Mouse (Mus musculus) cerebellum, adult 2 months (tissue): ENCODE measurements around the gene Camk1. TPM values are rescaled to one million over a fixed set of nuclear protein-coding genes. Genes with fewer than 3 reads are reported as not detected.
"Not testable (repeated sequence)": the region's sequence is repeated elsewhere in the genome, so short reads cannot be mapped to it uniquely, and the experiment has no call there.

Experiments used
- DNase-seq, 2 experiments: peaks; one replicate each; pipeline ENCODE4 v3.0.0; 2021
- H3K27ac ChIP-seq: fragments of 200-500 bp; 2 replicates; pipeline ENCODE4 v1.5.1; 2012; ENCODE audit warnings: low read length, control low read depth, inconsistent platforms; ENCODE audit not compliant: insufficient read depth
- H3K27me3 ChIP-seq: fragments of 200-500 bp; 2 replicates; pipeline ENCODE4 v1.6.1; 2012; ENCODE audit warnings: inconsistent platforms, mild to moderate bottlenecking, low read length, moderate library complexity; ENCODE audit not compliant: control insufficient read depth, insufficient read depth
- H3K4me1 ChIP-seq: fragments of 200-500 bp; 2 replicates; pipeline ENCODE4 v1.6.1; 2011; ENCODE audit warnings: low read length; ENCODE audit not compliant: control insufficient read depth, insufficient read depth
- H3K4me3 ChIP-seq: fragments of 200-500 bp; replicated peaks from 2 replicates; pipeline ENCODE3; 2011; ENCODE audit warnings: mild to moderate bottlenecking, low read depth, low read length, control low read depth; ENCODE audit not compliant: insufficient read depth
- CTCF ChIP-seq: fragments of 200-500 bp; IDR thresholded peaks from 2 replicates; pipeline ENCODE4 v1.5.1; 2011; ENCODE audit warnings: low read depth, mild to moderate bottlenecking, control low read depth, low read length, moderate library complexity, borderline replicate concordance; ENCODE audit not compliant: insufficient read depth
- POLR2A ChIP-seq: fragments of 200-500 bp; IDR thresholded peaks from 2 replicates; pipeline ENCODE4 v1.6.1; 2011; ENCODE audit warnings: low read length, control low read depth, borderline replicate concordance; ENCODE audit not compliant: insufficient read depth
- WGBS: fragments of 180-500 bp; shearing (Covaris S2); methylation state at CpG from one replicate; pipeline ENCODE4 v1.1.7; 2018; 5-methylcytosine and 5-hydroxymethylcytosine counted together
- polyA plus RNA-seq: library from polyadenylated mRNA; depleted of rRNA; stranded (reverse); fragments of >200 nt; gene quantifications from 2 replicates; pipeline ENCODE4 v1.2.3, GENCODE M21; 2012

Camk1 gene
- polyA plus RNA-seq, 1 experiment, result 93.0 TPM

DNA sequence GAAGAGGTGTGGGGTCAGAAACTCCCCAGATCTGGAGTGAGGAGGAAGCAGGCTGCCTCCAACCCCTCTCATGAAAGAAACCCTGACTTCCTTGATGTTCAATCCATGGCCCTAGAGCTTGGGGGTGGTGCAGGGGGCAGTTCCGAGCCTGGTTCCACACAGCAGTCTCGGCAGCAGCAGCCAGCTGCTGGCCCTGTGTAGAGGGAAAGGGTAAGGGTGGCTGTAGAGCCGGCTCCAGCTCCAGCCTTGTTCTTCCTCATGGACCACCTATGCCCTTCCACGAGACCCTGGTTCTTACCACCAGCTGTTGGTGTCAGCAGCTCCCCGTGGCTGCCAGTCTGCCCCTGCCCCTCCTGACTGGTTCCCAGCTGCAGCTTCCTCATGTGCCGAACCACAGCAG, 9.6 kb downstream of the Camk1 start:
- no peak overlapping the region for H3K4me3 ChIP-seq
- no peak for DNase-seq
- 66% methylated on average over 6 of the region's 6 CpGs for WGBS

DNA sequence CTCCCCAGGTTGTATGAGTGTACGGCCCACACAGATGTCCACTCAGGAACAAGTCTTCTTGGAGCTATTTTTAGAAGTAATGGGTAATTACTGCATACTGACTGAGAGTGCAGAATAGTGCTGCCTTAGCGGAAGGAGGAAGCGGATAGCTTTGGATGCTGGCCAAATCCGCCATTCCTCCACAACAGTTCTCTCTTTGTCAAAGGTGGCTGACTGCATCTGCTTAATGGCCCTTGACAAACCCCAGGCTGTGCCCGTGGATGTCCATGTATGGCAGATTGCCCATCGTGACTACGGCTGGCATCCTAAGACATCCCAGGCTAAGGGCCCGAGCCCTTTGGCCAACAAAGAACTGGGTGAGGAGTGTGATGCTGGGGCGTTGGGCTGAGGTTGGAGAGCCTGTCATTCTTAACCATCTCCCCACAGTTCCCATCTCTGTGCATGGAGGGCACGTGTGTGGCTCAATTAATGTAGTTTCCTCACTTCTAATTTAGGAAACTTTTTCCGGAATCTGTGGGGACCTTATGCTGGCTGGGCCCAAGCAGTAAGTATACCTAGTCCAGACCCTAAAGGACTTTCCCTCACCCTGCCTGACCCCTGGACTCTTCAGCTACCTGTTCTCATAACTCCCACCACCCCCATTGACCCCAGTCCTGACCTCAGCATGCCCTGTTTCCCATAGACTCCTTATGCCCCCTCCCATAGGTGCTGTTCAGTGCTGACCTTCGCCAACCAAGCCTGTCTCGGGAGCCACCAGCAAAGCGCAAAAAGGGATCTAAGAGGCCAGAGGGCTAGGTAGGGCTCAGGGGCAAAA, 10.4 kb downstream of the Camk1 start:
- WGBS, result 34% methylated on average over 14 of the region's 14 CpGs

More for the DNA sequence above, 9.6 kb downstream of the Camk1 start:
- no peak overlapping the region for H3K27ac ChIP-seq
- H3K27me3 ChIP-seq, result no peaks in the 10 kb centered on the region
- TF ChIP-seq POLR2A, result no peak
- TF ChIP-seq CTCF, result no peak
- no peaks in the 10 kb centered on the region for H3K4me1 ChIP-seq

DNA sequence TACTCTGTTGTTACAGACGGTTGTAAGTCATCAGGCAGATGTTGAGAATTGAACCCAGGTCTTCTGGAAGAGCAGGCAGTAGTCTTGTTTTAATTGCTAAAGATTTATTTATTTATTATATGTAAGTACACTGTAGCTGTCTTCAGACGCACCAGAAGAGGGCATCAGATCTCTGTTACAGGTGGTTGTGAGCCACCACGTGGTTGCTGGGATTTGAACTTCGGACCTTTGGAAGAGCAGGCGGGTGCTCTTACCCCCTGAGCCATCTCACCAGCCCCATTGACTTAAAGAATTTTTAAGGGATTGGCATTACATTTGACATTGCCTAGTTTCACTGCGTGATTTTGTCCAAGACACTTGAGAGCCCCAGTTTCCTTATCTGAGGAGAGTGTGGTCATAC, 11.1 kb downstream of the Camk1 start:
- not testable (repeated sequence) for H3K4me1 ChIP-seq, H3K4me3 ChIP-seq, H3K27me3 ChIP-seq, DNase-seq, H3K27ac ChIP-seq
- 64% methylated on average over 6 of the region's 6 CpGs for WGBS

More for the DNA sequence above, 10.4 kb downstream of the Camk1 start:
- DNase-seq, result peak in 1 of 2 experiments; percentile 42
- Histone ChIP-seq H3K4me3 (no peak overlapping the region), H3K27ac (no peak overlapping the region; the same call in 1 of the 2 replicates), H3K4me1 (no peaks in the 10 kb centered on the region), H3K27me3 (no peaks in the 10 kb centered on the region)
- no peak for TF ChIP-seq CTCF
- no peak for TF ChIP-seq POLR2A

DNA sequence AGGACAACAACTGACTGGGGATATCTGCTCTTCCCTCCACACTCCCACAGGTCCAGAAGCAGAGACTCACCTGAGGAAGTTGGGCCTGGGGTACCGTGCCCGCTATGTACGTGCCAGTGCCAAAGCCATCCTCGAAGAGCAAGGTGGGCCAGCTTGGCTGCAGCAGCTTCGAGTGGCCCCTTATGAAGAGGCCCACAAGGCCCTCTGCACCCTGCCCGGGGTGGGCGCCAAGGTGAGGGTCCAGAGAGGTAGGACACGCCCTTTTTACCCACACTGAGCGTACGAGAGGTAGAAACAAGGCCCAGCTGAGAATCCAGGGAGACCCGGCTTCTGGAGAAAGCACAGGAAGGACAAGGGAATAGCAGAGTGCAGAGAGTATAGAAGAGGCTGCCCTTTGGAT, 12.1 kb downstream of the Camk1 start:
- H3K27ac ChIP-seq, result no peak overlapping the region
- no peak for DNase-seq
- H3K27me3 ChIP-seq, result no peaks in the 10 kb centered on the region
- no peak overlapping the region for H3K4me3 ChIP-seq
- 91% methylated on average over 11 of the region's 11 CpGs for WGBS
- peaks cover 3% of the 10 kb centered on the region; the same call in 1 of the 2 replicates for H3K4me1 ChIP-seq
- TF ChIP-seq POLR2A (no peak), CTCF (no peak)

DNA sequence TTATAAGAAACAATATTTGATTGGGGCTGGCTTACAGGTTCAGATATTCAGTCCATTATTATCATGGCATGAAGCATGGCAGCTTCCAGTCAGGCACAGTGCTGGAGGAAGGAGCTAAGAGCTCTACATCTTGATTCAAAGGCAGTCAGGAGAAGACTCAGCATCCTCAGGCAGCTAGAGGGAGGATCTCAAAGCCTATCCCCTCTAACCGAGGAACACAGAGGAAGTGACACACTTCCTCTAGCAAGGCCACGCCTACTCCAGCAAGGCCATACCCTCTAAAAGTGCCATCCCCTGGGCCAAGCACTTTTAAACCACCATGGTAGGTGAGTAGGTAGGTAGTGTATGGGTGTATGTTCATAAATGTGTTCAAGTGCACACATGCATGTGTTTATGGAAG, 13.2 kb downstream of the Camk1 start:
- 67% methylated on average over 2 of the region's 2 CpGs for WGBS
- H3K27ac ChIP-seq, result no peak overlapping the region
- H3K4me3 ChIP-seq, result no peak overlapping the region
- TF ChIP-seq POLR2A, result no peak
- no peak for TF ChIP-seq CTCF
- no peak for DNase-seq
- peaks cover 5% of the 10 kb centered on the region; the same call in 1 of the 2 replicates for H3K4me1 ChIP-seq
- H3K27me3 ChIP-seq, result no peaks in the 10 kb centered on the region

DNA sequence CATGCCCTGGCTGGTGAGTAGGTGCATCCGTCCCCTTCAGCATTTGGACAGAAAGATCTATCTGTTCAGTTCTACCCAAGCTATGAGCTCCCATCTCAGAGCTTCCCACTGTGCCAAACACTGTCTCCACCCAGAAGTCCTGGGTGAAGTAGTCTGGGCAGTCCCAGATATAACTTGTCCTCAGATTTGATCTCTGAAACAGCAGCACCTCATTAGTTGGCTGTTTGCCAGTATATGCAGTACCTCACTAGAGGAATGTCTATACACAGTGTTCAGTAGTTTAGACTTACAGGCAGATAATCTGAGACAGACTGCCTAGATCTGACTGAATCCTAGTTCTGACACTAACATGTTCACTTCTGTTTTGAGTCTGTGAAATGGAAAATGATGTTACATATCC, 14.4 kb downstream of the Camk1 start:
- Histone ChIP-seq H3K27ac (no peak overlapping the region), H3K4me1 (peaks cover 6% of the 10 kb centered on the region; the same call in 1 of the 2 replicates), H3K27me3 (no peaks in the 10 kb centered on the region), H3K4me3 (no peak overlapping the region)
- TF ChIP-seq POLR2A (no peak), CTCF (no peak)
- WGBS, result 92% methylated on average over 1 of the region's 1 CpGs
- DNase-seq, result no peak

DNA sequence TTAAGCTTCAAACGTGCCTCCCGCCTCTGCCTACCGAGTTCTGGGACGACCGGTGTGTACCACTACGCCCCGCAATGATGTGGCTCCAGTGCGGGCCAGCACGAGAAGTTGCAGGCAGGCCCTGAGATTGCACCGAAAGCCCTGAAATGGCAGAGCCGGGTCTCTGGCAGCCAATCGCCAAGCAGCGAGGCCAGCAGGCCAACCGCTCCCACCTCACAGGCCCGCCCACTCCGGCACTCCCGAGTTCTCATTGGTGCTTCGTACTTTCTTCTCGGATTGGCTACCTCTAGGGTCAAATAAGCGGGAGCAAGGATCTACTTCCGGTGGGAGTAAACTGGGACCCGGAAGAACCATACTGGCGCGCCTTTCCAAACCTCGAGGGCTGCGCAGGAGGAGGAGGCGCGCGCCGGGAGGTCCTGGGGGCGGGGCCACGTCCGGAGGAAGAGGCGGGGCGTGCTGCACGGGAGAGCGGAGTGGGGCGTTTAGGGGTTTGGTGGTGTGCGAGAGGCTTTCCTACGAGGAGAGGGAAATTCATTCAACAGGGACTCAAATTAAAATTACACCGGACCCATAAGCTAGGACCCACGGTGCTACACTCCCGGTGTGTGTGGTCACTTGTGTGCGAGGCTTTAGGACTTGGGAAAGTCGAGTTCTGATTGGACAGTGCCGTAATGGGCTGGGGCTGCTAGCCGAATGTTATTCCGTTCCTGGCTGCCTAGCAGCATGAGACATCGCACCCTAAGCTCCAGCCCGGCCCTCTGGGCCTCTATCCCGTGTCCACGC, 17.1 kb downstream of the Camk1 start, which contains the start of gene Ogg1:
Gene Ogg1 (plus strand): TSS at position 440 of the 783 bp plus-strand sequence.
- Histone ChIP-seq H3K4me1 (peaks cover 6% of the 10 kb centered on the region; the same call in 1 of the 2 replicates), H3K27me3 (no peaks in the 10 kb centered on the region), H3K27ac (peak within 1 kb of the TSS; percentile 55), H3K4me3 (peak within 1 kb of the TSS; percentile 83)
- WGBS, result under 1% methylated on average over 52 of the region's 52 CpGs
- TF ChIP-seq CTCF, result no peak
- TF ChIP-seq POLR2A, result peak; percentile 86
- peak; percentile 97 to 99 for DNase-seq
